Mouse (Mus musculus) G1E (cell line): ENCODE data around the gene Rpl37.

ENCODE experiments used
- CTCF ChIP-seq: IDR thresholded peaks from 2 replicates; pipeline ENCODE4 v1.5.1; 2012; ENCODE audit warnings: low read depth, low read length, inconsistent platforms, mixed read lengths
- GATA2 ChIP-seq: IDR thresholded peaks from 2 replicates; pipeline ENCODE4 v1.6.1; 2012; ENCODE audit warnings: low read depth, low read length, inconsistent platforms, borderline replicate concordance
- POLR2AphosphoS5 ChIP-seq: IDR thresholded peaks from 2 replicates; pipeline ENCODE4 v1.6.1; 2012; ENCODE audit warnings: low read depth, low read length, inconsistent platforms; ENCODE audit not compliant: insufficient replicate concordance

DNA sequence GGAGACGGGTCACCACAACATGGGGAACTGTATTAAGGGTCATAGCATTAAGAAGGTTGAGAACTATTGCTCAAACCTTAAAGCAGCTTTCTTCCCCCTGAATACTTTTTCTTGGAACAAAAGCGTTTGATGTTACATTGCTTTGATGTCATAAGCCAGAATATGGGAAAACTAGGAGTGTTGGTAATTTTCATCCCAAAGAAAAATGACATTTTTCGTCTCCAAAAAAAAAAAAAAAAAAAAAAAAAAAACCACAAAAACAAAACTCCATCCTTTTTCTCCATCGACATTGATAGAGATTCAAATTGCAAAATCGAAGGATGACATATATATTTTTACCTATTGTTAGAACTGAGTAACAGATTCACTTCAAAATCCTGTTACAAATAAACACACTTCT lies 26.3 kb downstream of the Rpl37 start:
- TF ChIP-seq CTCF (no peak), GATA2 (no peak), POLR2AphosphoS5 (no peak)
